Mouse (Mus musculus): ENCODE results near the gene Cxcl1.
"Not testable (repeated sequence)": the region's sequence is repeated elsewhere in the genome, so short reads cannot be mapped to it uniquely, and the experiment has no call there.

The Cxcl1 gene

DNA sequence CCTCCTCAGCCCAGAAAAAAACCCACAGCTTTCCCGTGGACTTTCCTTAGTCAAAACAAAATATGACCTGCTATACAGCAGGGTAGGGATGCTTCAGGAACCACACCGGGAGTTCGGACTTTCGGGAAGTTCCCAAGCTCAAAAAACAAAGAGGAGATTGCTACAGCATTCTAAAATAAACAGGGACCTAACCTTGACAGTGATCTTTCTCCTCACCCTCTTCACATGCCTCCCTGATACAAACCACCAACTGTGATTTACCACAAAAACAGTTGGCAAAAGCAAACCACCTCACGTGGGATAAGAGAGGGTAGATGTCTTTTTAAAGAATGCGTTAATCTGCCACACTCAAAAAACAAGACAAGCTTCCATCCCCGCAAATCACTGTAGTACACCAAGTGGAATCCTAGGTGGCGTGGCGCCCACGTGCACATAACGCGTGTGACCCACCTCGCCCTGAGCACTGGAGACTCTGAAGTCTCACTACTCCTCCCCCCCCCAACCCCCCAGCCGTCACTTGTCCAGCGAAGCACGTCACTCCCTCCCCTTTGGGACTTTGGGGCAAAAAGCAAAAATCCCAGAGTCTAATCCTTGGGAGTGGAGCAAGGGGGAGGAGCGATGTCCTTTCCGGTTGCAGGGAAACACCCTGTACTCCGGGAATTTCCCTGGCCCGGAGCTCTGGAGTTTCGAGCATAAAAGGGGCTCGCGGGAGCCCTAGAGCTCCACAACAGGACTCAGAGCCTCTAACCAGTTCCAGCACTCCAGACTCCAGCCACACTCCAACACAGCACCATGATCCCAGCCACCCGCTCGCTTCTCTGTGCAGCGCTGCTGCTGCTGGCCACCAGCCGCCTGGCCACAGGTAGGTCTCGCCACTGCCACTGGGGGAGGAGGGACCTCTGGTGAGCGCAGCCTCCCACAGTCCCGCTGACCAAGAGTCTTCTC is at the start of gene Cxcl1:
Gene Cxcl1 (plus strand): TSS at position 723 of the 945 bp plus-strand sequence.
- DNase-seq (ENCODE audit: low read depth in 1 of 2, low spot score in 2 of 2) = no peak

DNA sequence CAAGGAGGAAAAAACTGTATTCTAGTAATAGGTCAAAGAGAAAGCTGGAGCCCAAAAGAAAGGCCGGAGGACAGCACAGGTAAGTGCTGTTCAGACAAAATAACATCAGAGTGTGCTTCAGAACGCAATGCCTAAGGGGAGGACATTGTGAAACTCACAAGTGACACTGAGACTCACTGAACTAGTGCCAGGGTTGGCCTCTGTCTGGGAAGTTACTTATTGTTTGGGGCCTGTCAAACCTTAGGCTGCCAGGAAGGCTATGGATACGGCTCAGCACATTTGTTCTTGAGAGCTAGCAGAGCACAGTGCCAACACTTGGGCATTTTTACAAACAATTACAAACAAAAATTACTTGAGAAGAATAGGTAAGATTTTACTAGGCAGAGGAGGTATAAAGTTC is 47.1 kb upstream of the Cxcl1 start:
- DNase-seq (ENCODE audit: low read depth in 1 of 2, low spot score in 2 of 2) = no peak

DNA sequence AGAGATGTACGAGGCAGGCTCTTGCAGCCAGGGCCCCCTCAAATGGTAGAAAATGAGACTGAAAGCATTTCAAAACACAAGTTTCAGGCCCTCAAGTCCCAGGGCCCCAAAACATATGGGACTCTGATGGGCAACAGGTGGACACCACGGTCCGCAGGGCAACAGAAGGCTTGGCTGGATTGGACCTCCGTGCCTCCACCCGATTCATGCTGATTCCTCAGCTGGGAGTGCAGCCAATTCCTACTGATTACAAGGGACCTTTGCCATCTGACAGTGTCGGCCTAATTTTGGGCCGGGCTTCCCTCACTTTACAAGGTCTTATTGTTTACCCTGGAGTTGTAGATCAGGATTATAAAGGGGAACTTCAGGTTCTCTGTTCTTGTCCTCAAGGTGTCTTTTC is 40.9 kb upstream of the Cxcl1 start:
- not testable (repeated sequence) for DNase-seq (ENCODE audit: low read depth in 1 of 2, low spot score in 2 of 2)

DNA sequence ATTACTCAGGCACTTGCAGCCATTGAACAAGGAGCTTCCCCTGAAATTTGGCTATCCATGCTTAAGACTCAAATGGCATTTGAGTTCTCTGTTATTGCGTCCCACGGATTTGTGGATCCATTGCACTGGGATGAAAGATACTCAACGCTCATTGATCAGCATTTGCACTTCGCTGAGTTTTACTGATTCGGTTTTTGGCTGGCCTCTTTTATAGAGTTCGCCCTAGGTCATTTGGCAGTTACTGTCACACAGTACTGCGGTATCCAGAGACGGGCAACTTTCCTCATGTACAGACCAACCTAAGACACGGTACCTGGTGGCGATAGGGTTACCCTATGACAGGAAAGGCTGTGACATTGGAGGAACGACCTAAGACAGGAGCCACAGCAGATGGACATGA is 39.6 kb upstream of the Cxcl1 start:
- not testable (repeated sequence) for DNase-seq (ENCODE audit: low read depth in 1 of 2, low spot score in 2 of 2)

DNA sequence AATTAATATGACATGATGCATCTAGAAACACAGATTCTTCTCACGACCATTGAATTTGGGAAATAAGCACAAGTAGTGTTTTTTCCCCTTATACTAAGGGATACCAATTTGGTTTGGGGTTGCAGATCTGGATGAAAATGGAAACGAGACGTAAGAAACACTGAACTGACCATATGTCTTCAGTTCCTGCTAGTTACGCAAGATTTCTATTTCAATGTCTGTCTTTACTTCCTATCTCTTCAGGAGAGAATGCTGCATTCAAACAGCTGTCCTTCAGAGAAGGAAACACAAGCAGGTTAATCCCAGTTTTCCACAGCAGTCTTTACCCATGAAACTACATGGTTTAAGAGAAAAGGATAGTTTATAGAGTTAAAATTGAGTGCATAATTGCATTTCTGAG is 37.8 kb upstream of the Cxcl1 start:
- no peak for DNase-seq (ENCODE audit: low read depth in 1 of 2, low spot score in 2 of 2)

DNA sequence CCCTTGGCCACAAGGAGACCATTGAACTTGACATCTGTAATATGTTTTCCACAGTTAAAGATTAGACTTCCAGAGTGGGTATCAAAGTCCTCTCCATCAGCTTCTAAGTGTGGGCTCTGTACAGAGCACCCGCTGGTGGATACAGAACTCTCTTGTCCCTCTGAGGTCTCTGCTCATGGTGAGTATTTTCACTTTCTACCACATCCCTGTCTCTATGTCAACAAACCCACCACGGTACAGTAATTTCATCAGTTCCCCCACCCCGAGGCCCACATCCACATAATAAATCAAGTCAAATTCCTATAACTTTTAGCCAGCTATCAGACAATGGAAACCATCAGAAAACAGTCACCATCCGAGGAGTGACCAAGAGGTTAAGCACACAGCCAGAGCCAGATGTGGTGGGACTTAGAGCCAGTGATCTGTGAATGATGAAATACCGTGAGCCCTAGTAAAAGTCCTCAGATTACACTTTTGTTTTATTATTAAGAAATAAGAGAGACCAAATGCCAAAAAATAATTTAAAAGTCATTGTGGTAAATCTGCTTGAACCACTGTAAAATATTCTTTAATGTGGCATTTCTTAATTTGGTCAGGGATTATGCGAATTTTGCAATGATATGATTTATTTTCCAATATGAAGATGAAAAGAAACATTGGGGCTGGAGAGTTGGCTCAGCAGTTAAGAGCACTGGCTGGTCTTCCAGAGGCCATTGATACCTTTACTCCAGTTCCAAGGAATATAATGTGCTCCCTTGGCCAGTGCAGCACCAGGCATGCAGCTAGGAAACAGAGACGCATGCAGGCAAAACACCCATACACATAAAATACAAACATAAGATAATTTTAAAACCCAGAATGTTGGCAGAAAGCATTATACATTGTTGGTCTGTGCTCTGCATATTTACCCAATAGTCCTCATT is 35.5 kb upstream of the Cxcl1 start:
- no peak for DNase-seq (ENCODE audit: low read depth in 1 of 2, low spot score in 2 of 2)

DNA sequence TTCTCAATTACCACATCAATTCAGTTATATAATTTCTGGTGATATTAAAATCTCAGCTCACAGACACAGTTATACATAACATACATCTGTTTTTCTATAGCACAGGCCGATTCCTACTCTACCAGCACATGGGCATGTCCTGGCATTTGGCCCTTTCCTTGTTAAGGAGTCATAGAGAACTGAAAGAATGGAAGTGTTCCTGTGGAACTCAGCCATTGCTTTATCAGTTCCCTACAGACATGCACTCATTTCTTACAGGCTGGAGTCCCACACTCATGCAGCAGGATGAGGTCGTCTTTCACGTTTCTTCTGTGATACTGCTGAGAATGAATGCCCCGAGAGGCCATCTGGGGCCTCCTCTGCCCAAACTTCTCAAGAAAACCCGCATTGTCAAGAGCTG is 33.6 kb upstream of the Cxcl1 start:
- DNase-seq (ENCODE audit: low read depth in 1 of 2, low spot score in 2 of 2) = no peak

DNA sequence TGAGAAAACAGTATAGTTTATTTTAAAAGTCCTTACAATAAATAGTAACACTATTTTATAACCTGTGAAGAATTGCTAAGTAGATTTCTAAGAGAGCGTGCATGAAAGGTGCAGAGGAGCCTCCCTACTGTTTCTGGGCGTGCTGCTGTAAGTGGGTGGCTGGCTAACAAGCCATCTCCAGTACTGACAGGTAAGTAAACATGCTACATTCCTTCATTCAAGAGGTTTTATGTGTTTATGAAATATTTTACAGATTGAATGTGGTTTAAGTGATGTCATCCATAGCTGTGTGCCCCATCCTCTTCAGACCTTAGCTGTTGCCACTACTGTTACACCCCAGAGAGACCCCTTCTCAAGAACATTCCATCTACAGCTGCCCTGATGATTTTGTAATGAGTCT is 32.6 kb upstream of the Cxcl1 start:
- DNase-seq (ENCODE audit: low read depth in 1 of 2, low spot score in 2 of 2) = no peak

DNA sequence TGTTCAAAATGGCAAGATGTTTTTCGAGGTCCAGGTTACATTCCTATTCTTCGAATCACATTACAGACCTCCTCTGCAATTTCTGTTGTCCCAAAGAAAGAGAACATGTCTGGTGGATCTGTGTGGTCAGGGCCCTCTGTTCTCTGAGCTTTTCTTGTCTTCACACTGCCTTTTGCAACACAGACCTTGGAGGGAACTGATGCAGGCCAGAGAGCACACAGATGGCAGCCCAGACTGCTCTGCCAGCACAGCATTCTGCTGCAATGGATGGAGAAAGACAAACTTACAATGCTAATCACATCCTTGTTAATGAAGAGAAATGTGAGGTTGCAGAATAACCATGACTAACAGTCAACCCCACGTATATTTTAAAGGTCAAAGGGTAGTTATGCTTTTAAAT is 32.0 kb upstream of the Cxcl1 start:
- DNase-seq (ENCODE audit: low read depth in 1 of 2, low spot score in 2 of 2) = no peak

DNA sequence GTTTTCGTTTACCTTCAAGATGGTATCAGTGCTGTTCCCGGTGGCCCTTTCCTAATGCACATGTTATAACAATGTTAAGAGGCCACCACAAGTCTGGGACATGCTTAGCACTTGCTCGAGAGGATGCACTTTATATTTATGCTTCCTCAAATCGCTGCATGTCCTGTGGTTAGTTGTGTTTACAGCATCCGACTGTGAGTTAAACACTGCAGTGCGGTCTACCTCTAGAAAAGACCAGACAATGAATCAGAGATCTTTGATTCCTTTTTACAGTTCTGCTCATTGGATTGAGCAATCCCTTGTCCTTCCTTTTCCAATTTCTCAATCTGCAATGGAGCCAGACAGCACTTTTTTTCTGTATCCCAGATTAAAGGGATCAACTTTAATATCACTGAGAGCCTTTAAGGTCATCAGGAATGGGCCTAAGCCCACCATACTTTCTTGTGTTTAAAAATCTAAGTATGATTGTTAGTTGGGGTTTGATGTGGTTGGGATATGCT is 29.1 kb upstream of the Cxcl1 start:
- no peak for DNase-seq (ENCODE audit: low read depth in 1 of 2, low spot score in 2 of 2)

DNA sequence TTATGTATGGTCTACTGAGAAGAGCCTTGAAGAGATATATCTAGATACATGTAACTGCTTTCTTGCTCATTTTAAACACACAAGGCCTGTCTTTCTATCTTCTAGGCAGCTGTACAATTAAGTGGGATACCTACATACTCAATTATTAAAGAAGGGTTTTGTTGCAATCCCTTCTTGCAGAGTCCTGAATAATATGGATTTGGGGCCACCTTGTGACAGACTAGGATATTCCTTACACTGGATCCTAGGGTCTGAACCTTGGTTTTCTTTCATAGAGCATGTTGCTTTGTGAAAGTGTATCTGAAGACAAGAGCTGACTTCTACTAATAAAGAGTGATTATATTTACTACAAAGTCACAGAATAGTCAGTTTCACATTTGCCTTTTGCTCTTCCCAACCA is 24.3 kb upstream of the Cxcl1 start:
- no peak for DNase-seq (ENCODE audit: low read depth in 1 of 2, low spot score in 2 of 2)

DNA sequence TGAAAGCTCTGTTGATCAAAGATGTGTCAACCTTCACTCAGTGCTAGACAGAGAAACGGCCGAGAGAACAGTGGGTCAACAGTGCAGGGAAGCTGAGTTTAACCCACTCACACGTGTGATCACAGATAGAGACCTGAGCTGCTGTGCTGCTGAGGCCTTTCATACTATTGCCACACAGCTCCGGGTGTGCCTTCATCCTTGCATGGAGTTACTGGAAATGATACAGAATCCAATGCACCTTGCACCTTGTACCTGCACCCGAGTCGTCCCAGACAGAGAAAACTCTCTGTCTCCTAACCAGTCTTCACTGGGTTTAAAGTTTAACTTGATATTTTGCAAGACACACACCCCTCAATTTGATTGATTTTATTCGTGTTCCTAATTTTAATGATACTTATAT is 18.7 kb upstream of the Cxcl1 start:
- DNase-seq (ENCODE audit: low read depth in 1 of 2, low spot score in 2 of 2) = no peak

DNA sequence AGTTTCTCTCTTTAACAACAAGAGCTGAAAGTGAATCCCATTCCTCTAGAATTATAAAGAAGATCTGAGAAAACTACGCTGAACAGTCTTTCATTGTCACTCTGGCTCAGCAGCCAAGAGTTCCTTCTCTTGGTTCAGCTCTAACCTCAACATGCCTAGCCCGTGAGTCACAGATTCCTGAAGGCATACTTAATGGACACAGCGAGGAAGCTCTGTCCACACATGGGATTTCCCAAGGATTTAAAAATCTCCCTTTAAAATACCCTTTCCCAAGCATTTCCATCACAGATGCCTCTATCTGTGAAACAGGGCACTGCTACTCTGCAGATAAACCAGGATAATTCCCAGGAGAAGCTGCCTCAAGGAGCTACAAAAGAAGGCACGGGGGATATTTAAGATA is 15.0 kb upstream of the Cxcl1 start:
- DNase-seq (ENCODE audit: low read depth in 1 of 2, low spot score in 2 of 2) = no peak

DNA sequence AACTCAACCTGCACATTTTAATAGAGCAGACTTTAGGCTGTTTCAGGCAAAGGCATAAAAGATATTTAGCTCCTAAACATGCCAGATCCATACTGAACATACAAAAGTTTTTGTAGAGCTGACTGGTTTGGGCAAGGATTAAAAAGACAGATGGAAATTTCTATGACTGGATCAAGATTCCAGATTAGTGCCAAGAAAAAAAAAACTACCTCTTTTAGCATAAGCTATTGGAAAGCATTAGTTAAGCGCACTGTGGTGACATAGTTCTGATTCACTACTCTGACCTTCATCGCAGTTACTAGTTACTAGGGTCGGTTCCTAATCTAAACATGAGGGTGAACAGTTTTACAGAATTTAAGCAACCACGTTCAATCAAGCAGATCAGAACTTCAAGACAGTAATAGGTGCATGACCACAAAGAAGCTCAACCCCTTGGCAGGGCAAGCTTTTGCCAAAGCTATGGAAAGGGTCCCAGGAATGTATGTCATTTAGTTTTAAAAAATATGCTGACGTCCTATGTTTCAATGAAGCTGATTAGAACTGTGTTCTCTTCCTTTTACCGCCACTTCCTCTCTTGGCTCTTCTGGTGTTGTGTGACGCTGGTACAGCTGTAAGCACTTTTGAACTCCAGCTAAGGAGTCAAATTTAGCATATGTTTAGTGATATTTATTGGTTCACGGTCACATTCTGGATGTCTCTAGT is 14.4 kb upstream of the Cxcl1 start:
- DNase-seq (ENCODE audit: low read depth in 1 of 2, low spot score in 2 of 2) = no peak

DNA sequence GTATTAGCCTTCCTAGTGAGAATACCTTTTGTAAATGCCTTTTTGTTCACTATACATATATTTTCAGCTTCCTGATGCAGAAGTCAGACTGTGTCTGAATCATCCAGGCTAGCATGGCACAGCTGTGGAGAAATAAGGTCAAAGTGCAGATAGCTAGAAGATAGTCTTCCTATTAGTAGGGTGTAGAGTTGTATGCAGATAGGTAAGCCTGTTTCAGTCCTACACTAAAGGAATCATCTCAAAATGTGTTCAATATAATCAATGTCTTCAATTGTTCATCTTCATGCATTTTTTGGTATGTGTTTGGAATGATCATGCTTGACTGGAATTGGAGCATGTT is 13.9 kb upstream of the Cxcl1 start:
- no peak for DNase-seq (ENCODE audit: low read depth in 1 of 2, low spot score in 2 of 2)

DNA sequence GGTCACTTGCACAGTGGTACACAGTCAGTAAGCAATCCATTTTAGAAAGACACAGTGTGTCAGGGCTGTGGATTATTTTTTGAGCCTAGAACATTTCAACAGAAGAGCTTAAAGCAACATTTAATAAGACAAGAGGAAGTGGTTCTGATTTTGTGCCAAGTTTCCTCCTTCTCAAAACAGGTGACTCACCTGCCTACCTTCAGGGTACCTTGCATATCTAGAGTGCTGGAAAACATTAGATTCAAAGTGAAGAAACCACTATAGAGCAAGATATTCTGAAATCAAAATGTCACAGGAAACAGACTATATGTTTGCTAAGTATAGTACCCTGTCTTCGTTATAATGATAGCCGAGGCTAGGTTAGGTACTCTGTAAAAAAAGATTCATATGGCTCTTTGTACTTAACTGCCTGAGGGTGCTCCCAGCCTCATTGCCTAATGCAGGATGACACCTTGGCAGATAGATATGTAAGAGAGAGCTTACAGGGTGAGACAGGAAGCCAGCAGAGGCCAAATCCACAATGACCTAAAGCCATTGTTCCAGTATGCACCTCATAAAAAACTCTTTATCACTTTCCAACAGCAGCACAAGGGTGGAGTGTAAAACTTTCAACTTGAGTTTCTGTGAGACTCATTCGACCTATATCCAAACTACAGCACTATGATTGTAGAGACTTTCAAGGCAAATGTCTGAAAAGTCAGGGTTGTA is 11.6 kb upstream of the Cxcl1 start:
- no peak for DNase-seq (ENCODE audit: low read depth in 1 of 2, low spot score in 2 of 2)

DNA sequence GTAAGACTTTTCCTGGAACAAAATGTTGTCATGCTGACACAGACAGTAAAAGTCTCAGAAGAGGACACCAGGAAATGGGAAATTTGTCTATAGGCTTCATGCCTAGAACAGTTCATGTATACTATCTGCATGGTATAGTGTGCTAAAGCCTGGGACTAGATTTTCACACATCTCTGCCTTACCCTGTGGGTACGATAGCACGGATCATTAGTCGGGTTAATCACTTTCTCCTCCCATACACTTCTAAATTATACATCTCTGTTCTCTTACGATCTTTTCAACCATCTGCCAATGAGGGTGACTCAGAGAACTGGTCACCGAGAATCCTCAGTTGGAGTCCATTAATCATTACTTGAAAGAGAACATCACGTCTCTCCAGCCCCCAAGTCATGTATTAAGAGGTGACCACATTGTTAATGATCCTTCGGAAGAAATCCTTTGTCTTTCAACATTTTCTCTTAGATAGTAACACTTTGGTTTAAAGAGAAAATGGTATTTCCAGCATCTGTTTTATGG is 10.6 kb upstream of the Cxcl1 start:
- no peak for DNase-seq (ENCODE audit: low read depth in 1 of 2, low spot score in 2 of 2)

DNA sequence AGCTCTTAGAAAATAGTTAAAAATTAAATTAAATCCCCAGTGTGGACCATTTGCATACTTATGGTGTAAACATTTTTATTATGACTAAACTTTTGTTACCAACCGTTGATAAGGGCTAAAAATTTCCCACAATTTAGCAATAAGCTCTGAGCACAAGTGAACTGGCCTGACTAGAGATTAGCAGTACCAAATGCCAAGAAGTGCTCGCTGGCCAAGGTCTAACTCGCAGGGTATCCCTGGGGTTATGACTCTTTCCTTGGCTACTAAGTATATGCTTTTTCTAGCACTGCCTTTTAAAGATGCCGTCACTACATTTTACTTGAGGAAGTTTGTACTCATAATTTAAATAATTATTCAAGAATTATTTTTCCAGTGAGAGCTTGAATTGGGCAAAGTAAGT is 10.0 kb upstream of the Cxcl1 start:
- DNase-seq (ENCODE audit: low read depth in 1 of 2, low spot score in 2 of 2) = no peak

DNA sequence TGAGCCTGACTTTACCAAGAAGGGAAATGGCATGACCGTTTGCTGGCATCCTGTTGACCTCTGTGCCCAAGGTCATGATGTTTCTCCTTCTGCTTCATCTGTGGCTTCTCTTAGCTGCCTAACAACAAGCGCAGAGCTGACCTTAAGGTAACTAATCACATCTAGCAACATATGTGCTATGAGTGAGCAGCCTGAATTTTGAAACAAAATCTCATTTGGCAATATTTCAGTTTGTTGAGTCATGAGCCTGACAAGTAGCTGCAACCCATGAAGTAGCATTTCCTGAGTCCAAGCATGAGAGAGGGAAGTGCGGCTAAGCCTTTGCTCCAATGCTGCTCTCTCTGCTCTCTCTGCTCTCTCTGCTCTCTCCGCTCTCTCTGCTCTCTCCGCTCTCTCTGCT is 9.4 kb upstream of the Cxcl1 start:
- peak; percentile 19 to 43 for DNase-seq (ENCODE audit: low read depth in 1 of 2, low spot score in 2 of 2)

DNA sequence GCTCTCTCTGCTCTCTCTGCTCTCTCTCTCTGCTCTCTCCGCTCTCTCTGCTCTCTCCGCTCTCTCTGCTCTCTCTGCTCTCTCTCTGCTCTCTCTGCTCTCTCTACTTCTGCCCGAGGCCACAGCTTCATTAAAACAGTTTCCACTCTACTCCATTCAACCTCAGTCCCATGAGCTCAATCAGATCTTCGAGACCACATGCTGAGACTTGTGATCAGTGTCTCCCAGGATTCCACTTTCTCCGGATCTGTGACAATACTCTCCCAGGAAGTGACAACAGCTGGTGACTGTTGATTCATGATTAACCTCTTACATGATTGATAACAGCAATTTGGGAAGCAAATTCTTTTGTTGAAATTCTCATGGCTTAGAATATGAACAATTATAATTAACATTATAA is 8.9 kb upstream of the Cxcl1 start:
- no peak for DNase-seq (ENCODE audit: low read depth in 1 of 2, low spot score in 2 of 2)

Measured in monocyte, adult 2 months (primary cell).